Mouse (Mus musculus): Measurements from ENCODE around the gene Dlg1.

Gene Dlg1

DNA sequence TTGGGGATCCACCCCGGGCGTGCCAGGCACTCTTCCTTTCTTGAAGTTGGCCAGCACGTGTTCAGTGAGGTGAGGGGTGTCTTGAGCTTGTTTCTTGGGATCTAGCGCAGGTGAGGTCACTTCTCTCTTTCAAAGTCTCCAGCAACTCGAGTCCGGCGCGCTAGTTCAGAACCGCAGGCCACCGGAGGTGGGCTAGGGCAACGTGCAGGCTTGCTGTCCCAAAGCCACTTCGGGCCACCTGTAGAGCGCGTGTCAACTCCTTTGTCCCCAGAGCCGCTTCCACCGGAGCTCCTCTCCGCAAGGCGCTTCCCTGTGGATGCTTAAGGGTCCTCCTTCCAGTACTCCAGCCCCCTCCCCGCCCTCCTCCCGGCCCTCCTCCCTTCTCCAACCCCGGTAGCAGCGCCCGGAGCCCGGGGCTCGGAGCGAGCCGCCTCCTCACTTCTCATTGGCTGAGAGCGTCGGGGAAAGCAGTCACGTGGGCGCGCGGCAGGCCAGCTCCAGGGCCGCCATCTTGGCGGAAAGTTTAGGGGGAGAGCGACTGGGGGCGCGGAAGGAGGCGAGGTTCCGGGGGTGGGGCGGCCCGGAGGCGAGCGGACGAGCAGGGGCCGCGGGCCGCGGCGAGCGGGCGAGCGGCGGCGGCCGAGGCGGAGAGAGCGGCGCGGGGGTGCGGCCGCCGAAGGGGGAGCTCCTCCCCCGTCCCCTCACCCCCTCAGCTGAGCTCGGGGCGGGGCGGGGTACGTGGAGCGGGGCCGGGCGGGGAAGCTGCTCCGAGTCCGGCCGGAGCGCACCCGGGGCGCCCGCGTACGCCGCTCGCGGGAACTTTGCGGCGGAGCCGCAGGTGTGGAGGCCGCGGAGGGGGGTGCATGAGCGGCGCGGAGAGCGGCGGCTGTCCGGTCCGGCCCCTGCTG lies at the start of gene Dlg1:
Gene Dlg1 (plus strand): TSS at position 65 of the 908 bp plus-strand sequence.
- peak; percentile 97 for DNase-seq (ENCODE audit: low read depth)

DNA sequence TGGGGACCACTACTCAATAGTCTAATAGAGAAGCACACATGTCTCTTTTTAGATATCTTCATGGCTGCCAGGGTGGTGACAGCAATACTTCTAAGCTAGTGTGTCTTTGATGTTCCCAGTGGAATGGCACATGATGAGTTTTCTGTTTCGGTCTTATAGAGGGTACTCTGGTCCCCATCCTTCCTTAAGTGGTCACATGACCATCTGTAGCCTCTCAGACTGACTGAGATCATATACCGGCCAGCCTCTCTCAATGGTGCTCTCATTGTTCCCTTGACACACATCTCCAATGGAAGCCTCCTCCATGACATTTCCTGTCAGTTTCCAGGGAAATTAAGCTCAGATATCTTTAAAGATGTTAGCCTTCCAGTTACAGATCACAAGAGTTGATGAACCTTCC lies 46.9 kb upstream of the Dlg1 start:
- DNase-seq (ENCODE audit: low read depth), result no peak

DNA sequence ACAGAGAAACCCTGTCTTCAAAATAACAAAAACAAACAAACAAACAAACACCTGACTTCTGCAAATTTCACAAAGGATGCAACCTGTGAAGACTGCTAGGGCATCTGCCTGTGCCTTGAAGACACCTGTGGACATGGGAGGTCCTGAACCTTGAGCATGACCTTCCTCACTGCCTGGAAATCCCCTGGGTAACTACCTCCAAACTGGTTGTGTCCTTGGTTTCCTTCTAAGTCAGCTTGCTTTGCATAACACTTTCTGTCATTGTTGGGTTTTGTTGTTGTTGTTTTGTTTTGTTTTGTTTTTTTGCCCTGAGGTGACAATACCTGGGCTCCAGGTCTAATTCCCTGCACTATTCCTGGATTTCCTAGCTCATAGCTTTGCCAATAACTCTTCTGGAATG lies 46.1 kb upstream of the Dlg1 start:
- DNase-seq (ENCODE audit: low read depth), result no peak

DNA sequence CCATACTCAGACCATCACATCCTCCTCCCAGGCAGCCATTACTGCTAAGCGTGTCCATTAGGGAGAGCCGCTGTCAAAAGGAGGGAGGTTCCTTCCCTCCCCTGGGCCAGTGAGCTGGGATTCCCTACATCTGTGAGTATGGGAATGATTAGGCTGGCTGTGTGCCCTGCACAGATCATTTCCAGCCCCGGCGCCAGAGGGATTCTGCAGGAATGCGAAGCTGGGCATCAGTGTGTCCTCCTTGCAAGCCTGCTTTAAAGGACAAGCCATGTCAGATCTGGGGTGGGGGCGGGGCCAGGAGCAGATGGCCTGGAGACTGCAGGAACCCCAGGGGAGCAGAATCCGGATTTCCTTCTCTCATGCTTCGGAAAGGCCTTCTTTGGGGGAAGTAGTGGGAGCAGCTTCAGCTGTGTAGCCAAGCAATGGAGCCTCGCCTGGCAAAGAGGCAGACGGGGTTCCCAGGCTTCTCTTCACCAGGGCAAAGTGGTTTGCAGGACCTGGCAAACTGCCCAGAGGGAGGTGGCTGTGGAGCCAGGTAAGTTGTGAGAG lies 45.3 kb upstream of the Dlg1 start:
- DNase-seq (ENCODE audit: low read depth), result peak; percentile 98

DNA sequence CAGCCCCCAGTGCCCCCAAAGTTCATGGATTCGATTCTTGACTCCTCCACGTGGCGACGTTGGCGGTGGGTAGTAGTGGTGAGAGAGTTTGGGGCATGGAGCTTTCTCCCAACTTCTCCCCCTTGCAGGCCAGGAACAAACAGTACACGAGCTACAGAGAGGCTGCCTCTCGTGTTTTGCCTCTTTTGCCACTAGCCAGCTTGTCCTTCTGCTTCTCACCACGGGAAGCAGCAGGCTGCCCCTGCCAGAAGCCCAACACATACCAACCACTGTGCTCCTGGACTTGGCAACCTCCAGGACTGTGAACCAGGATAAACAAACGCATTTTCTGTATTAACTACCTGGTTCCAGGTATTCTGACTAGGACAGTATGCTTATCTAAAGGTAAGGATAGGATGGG lies 44.6 kb upstream of the Dlg1 start:
- no peak for DNase-seq (ENCODE audit: low read depth)

DNA sequence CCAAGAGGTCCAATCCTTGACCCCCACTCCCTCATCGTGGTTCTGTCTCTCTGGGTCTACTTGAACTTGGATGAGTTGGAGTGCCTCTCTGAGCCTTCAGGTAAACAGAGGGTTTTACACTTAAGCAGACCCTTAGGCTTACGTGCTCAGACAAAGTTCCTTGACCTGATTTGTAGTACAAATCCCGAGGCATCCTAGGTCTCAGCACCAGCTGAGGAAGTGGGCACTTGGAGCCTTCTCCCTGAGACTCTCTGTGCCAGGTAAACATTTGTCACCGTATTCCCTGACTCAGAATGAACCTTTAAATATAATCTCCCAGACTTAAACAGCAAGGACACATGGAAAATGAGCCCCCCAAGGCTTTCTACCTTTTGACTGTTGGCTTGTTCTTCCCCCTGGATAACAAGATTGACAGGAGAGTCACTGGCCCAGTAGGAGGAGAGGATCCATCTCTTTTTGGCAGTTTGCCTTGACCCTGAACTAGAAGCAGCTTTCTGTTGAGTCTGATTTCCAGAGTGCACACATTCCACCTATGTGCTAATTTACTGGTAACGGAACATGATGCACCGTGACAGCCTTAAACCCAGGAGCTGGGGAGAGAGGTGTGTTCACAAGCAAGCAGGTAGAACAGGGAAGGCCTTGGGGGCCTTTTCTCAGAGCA lies 43.4 kb upstream of the Dlg1 start:
- DNase-seq (ENCODE audit: low read depth), result peak; percentile 49

DNA sequence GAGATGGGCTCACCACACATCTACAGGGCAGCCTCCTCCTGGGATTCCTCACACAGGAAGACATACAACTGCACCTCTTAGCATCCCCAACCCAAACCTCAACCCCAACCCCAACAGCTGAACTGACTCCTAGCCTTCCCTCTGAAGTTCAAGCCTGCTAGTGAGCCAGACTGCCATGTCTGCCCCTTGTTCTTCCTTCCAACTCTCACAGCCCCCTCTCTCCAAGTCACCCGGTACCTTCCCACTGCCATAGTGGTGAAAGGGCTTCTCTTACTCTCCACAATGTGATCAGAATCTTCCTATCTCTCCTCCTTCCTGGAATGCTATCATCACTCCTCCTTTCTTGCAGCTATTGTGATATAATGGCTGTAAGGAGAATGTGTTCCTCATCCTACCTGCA lies 40.9 kb upstream of the Dlg1 start:
- DNase-seq (ENCODE audit: low read depth), result no peak

DNA sequence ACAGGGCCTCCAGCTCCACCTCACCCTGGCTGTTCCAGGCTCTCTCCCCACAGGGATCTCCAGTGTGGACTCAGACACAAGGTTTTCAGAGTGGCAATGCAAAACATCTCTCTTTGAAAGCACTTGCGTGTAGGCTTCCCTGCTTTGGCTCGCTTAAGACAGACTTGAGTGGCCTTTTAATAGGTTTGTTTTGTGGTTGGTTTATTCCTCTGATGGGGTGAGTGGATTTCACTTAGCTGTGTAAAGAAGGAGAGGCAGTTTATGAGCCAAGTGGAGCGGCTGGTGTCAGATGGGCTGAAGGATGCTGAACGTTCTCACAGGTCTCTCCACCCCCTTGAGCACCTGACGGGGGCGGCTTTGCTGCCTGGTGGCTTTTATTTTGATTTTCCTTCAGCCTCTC lies 40.1 kb upstream of the Dlg1 start:
- DNase-seq (ENCODE audit: low read depth), result no peak

DNA sequence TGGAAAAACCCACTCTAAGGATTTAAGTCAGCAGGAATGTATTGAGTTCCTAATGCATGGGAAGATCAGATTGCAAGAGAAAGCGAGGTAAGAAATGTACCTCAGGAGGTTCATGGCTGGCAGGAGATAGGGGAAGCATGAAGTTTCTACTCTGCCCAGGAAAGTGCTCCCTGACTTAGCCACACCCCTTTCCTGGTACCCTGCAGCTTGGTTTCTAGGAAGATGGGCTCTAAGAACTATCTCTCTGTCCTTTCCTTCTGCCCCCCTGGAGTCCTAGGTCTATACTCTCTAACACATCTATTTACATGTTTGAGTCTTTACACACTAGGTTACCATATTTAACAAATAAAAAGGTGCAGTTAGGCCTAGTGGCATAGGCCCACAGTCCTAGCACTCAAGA lies 38.5 kb upstream of the Dlg1 start:
- DNase-seq (ENCODE audit: low read depth), result no peak

DNA sequence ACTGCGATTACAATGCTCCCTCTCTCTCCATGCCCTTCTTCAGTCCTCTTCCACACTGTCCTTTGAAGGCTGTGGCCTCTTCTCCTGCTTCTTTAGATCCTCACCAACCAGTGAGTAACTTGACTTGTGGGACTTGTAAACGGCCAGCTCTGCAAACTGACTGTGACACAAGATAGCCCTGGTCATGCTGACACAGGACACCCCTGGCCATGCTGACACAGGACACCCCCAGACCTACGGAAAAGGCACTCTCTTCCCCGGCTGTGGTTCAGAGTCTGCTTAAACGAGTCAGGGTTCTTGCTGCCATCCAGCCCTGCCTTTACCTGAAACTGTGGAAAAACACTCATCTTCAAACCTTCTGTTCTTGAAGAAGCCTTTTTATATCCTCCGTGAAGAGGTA lies 36.9 kb upstream of the Dlg1 start:
- no peak for DNase-seq (ENCODE audit: low read depth)

DNA sequence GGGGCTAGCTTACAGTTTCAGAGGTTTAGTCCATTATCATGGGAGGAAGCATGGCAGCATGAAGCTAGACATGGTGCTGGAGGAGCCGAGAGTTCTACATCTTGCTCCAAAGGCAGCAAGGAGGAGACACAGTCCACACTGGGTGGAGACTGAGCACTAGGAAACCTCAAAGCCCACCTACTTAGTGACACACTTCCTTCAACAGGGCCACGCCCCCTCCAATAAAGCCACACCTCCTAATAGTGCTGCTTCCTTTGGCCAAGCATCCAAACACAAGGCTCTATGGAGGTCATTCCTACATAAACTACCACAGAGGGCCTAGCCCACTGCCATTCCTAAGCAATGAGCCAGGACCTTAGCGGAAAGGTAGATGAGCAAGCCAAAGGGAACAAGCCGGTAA lies 32.9 kb upstream of the Dlg1 start:
- no peak for DNase-seq (ENCODE audit: low read depth)

DNA sequence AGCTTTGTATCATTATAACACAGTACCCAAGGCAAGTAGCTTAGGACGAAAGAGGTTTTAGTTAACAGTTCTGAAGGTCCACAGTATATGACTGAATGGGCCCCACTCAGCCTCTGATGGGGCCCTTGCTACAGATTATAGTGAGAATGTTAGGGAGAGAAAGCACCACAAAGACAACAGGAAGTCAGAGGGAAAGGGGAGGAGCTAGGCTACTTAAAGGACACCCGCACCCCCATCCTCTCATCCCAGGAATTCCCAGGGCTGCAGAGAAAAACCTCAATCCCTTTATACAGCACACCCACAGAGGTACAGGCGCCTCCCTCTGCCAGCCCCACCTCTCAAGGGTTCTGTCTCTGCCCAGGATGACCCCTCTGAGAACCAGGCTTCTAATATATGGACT lies 32.2 kb upstream of the Dlg1 start:
- no peak for DNase-seq (ENCODE audit: low read depth)

DNA sequence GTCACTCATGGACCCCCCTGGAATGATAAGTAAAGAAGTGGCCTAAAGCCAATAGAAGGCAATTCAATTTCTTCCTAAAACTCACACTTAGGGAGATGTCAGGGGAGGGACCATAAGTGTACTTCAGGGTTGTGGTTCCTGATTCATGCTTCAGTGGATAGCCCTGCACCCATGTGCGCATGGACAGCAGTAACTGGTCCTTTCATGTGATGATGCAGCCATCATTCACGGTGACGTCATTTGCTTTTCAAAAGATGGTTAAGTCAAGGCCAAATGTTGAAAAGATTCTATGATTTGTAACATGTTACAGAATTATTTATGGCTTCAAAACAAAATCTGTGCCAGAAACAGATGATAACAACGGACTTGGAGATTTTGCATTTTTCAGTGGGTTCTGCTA lies 28.9 kb upstream of the Dlg1 start:
- DNase-seq (ENCODE audit: low read depth), result no peak

DNA sequence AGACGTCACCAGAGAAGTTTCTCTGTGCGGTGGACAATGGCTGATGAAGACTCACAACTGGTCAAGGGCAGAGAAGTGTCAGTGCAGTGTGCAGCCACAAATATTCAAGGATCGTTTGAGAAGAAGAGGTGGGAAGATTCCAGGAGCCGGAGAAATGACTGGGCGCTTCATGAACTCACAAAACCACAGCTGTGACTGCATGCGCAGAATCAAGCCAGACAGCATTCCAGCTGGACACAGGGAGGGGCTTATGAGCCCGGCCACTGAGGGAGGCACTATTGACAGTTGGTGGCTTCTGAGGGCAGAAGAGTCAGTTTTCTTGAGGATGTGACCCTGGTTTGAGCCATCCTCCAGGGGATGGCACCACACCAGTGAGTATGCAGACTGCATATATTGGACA lies 24.9 kb upstream of the Dlg1 start:
- DNase-seq (ENCODE audit: low read depth), result peak; percentile 58

DNA sequence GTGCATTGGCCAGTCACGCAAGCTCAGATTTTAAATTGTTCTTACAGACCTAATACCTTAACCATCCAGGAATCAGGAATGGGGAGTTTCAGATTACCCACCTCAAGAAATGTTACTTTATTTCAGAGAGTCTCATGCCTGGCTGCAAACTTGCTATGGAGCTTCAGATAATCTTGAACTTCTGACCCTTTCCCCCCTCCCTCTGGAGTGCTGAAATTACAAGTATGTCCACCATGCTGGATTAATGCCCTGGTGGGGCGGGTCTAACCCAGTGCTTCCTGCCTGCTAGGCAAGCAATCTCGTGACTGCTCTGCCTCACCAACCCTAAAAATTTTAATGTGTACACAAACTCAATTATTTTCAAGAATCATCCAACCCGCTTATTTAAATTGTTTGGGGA lies 23.3 kb upstream of the Dlg1 start:
- peak; percentile 60 for DNase-seq (ENCODE audit: low read depth)

DNA sequence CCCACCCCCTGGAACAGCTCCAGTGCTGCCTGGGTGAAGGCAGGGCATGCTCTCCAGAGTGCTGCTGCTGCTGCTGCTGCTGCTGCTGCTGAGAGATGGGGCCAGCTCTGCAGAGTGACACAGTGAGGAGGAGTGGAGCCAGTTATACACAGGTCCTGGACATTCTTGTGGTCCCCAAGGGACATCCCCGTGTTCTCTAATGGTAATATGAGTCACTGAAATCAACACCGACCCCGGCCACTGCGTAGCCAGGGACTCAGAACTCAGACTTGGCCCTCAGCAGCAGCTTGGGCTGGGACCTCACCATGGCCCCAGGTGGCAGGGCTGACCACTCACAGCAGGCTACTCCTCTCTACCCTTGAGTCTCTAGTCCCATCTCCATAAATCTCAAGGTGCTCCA lies 21.5 kb upstream of the Dlg1 start:
- DNase-seq (ENCODE audit: low read depth), result peak; percentile 33

DNA sequence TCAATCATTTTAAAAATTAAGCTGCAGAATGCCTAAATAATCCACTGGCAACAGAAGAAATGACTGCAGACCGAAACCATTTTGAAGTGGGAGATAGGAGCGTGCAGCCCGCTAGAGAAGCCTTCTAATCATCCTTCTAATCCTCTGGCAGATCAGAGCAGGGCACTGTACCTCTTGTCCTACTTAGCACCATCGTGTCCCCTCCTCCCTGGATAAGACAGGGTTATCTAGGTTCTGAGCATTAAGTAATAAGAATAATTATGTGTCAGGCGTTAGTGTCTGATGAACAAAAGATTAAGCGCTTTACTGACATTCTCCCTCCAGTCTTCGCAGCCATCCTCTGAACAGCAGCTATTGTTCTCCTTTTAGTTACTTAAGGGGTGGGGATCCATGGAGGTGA lies 16.0 kb upstream of the Dlg1 start:
- no peak for DNase-seq (ENCODE audit: low read depth)

DNA sequence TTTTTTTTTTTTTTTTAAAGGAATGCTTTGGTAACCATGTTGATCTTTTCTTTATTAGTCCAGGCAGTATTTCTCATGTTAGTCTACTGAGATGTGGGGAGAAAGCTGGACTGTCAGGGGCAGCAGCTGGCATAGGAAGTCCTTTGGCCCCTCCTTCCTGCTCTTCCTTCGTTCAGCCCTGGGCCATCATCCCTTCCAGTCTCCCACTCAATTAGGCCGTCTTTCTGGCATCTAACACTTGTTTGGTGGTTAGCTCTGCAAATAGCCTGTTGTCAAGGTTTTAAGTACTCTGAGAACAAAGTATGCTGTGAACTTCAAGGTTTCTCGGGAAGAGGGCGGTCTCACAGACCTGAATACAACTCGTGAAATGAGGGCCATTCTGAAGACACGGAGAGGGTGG lies 12.5 kb upstream of the Dlg1 start:
- DNase-seq (ENCODE audit: low read depth), result no peak

DNA sequence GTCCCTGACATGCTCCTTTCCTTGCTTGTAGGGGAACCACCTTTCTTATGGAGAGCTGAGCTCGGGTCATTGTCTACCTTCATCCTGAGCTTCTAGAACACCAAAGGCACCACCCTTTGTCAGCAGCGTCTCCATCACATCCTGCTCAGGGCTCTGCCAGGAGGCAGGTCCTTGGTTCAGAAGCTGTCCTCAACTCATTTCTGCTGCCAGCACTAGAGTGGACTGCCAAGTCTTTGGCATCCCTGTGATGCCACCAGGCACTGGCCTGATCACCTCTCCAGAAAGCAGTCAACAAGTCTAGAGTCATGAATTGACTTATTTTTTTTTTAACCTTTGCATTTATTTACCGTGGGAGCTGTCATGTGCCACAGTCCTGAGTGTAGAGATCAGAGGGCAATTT lies 11.7 kb upstream of the Dlg1 start:
- DNase-seq (ENCODE audit: low read depth), result no peak

DNA sequence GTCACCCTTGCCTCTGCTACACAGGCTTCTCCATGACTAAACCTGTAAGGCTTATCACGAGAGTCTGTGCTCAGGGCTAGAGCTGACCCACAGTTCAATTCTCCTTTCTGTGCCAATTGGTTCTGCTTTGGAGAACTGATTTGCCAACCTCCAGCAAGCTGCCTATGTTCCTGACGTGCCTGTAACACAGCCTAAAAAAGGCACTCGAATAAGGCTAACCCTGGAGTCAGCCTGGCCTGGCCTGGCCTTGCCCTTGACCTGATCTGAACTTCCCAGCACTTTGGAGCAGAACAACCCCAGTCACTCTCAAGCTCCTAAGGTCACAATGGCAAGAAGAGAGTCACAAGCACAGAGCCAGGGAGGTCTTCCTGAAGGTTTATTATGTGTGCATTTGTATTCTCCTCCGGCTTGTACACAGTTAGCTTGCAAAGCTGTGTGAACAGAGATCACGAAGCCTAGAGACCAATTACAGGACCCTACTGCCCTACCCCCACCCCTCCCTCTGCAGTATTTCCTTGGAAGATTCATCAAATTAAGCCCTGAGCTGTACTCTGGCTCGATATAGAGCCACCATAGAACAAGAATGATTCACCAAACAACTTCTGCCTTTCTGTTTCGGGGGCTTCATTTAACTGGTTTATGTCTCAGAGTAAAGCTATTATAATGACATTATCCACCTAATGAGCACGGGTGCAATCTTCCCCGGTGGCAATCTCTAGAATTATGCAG lies 11.0 kb upstream of the Dlg1 start:
- no peak for DNase-seq (ENCODE audit: low read depth)

DNA sequence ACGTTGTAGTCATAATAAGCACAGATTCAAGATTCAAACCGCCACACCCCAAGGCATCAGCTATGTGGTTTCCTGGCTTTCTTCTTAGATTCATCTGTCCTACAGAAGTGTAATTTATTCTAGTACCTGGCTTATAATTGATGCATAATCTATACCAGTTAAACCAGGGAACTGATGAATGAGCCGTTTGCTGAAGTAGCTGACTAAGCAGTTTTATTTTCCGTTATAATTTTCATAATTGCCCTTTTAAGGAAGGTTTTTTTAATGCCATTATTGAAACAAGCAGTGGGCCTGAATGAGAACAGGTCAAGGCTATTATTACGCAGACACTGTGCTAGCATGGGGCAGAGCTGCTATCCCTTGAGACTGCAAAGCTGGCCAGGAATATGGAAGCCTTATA lies 9.6 kb upstream of the Dlg1 start:
- no peak for DNase-seq (ENCODE audit: low read depth)

DNA sequence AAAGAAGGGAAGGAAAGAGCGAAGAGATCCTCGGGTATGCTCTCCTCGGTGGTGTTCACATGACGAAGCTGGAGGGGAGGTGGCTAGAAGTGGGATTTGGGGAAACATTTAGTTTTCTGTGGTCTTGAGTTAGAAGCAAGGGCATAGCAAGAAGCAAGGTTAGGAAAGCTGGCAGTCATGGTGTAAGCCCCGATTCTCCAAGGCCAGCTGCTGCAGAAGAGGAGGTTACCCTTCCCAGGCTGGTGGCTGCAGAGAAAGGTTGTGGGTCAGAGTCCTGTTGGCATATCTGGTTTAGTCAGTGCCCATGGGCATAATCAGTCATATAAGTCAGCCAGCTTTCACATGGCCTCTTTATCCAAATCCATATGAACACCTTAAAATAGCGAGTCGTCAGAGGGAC lies 9.2 kb upstream of the Dlg1 start:
- DNase-seq (ENCODE audit: low read depth), result no peak

DNA sequence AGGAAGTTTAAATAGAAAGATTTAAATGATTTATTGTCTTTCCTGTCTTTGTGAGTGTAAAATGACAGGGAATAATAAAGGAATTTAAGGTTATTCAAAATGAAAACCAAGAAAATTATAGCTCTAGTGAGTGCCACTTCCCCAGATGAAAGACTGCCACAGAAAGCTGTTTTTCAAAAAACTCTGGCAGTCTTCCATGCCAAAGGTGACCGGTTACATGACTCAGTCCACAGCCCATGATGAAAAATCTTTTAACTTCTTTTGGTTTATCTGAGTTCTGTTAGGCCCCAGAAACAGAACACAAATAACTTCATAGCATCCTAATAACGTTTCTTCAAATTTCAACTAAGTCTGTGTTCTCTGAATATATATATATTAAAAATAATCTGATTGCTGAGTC lies 7.7 kb upstream of the Dlg1 start:
- DNase-seq (ENCODE audit: low read depth), result peak; percentile 59
